ENCODE assay signal across 13 mouse cellular contexts in genomic region chr4:153679151-153679550, GRCm38 (mm10).
DNase-seq lines count a peak whose midpoint lies in the region; ATAC-seq and TF ChIP-seq lines count a peak whose summit lies in the region.
"Had no signal": no experiment of that assay in that cellular context is flagged by ENCODE, and none has a peak within 500 bp of the region (broad histone marks: within the 10 kb centered on the region; RNA-seq: fewer than 3 reads in every experiment).

No protein-coding gene starts in this region.

- H3K4me3 ChIP-seq in hindbrain, embryonic 11.5 days (ENCODE audit: low read depth, low read length), result no peak overlapping the region
- no peak overlapping the region for H3K4me3 ChIP-seq in hindbrain, embryonic 13.5 days
- H3K4me3 ChIP-seq in midbrain, embryonic 14.5 days (replicated peaks; ENCODE audit: low read depth, low read length), result no peak overlapping the region
- H3K4me3 ChIP-seq in midbrain, embryonic 15.5 days, result no peak overlapping the region
- H3K4me3 ChIP-seq in limb, embryonic 11.5 days (ENCODE audit: low read depth, low read length), result no peak overlapping the region
- H3K4me3 ChIP-seq in gastrocnemius, adult 2 months, result no peak overlapping the region
- H3K4me3 ChIP-seq: embryonic facial prominence, embryonic 13.5 days; limb, embryonic 12.5 days; midbrain, embryonic 12.5 days had no signal

- H3K9ac ChIP-seq in hindbrain, embryonic 11.5 days (ENCODE audit: low read depth, low read length), result no peak overlapping the region
- H3K9ac ChIP-seq in hindbrain, embryonic 13.5 days, result no peak overlapping the region
- no peak overlapping the region for H3K9ac ChIP-seq in midbrain, embryonic 14.5 days (replicated peaks; ENCODE audit: low read length)
- no peak overlapping the region for H3K9ac ChIP-seq in midbrain, embryonic 15.5 days
- no peak overlapping the region for H3K9ac ChIP-seq in limb, embryonic 11.5 days (ENCODE audit: low read length)
- H3K9ac ChIP-seq: embryonic facial prominence, embryonic 13.5 days; limb, embryonic 12.5 days; midbrain, embryonic 12.5 days had no signal

- H3K27ac ChIP-seq in hindbrain, embryonic 11.5 days (ENCODE audit: low read depth, low read length), result no peak overlapping the region
- H3K27ac ChIP-seq in hindbrain, embryonic 13.5 days, result no peak overlapping the region
- H3K27ac ChIP-seq in midbrain, embryonic 14.5 days (replicated peaks; ENCODE audit: low read depth, low read length), result no peak overlapping the region
- H3K27ac ChIP-seq in midbrain, embryonic 15.5 days, result no peak overlapping the region
- no peak overlapping the region for H3K27ac ChIP-seq in limb, embryonic 11.5 days (replicated peaks; ENCODE audit: low read depth, low read length)
- no peak overlapping the region for H3K27ac ChIP-seq in gastrocnemius, adult 2 months
- H3K27ac ChIP-seq: embryonic facial prominence, embryonic 13.5 days; limb, embryonic 12.5 days; midbrain, embryonic 12.5 days had no signal

- 30% methylated on average over 12 of the region's 12 CpGs for WGBS in hindbrain, embryonic 11.5 days
- WGBS in hindbrain, embryonic 13.5 days, result 32% methylated on average over 12 of the region's 12 CpGs
- WGBS in midbrain, embryonic 14.5 days, result 31% methylated on average over 12 of the region's 12 CpGs
- WGBS in midbrain, embryonic 15.5 days, result 37% methylated on average over 12 of the region's 12 CpGs
- 34% methylated on average over 12 of the region's 12 CpGs for WGBS in limb, embryonic 11.5 days

- intact Hi-C loops in gastrocnemius, adult 2 months (cut with DNase I), result no loop called here

- H3K4me1 ChIP-seq in hindbrain, embryonic 11.5 days (replicated peaks; ENCODE audit: control insufficient read depth, insufficient read depth, low read length), result no peaks in the 10 kb centered on the region
- 0 out of 2 replicates have a peak, but pooled peaks cover 5% of the 10 kb centered on the region for H3K4me1 ChIP-seq in hindbrain, embryonic 13.5 days (replicated peaks)
- no peaks in the 10 kb centered on the region for H3K4me1 ChIP-seq in midbrain, embryonic 14.5 days (ENCODE audit: control insufficient read depth, insufficient read depth, low read length)
- H3K4me1 ChIP-seq in midbrain, embryonic 15.5 days, result no peaks in the 10 kb centered on the region
- no peaks in the 10 kb centered on the region for H3K4me1 ChIP-seq in limb, embryonic 11.5 days (ENCODE audit: control insufficient read depth, insufficient read depth, low read length)
- H3K4me1 ChIP-seq: embryonic facial prominence, embryonic 13.5 days; limb, embryonic 12.5 days; midbrain, embryonic 12.5 days had no signal

- no peak for TF ChIP-seq CTCF in gastrocnemius, adult 2 months (IDR thresholded peaks at IDR 0.05)

- no peaks in the 10 kb centered on the region for H3K9me3 ChIP-seq in hindbrain, embryonic 11.5 days (ENCODE audit: control insufficient read depth, low read length)
- H3K9me3 ChIP-seq in hindbrain, embryonic 13.5 days, result no peaks in the 10 kb centered on the region
- no peaks in the 10 kb centered on the region for H3K9me3 ChIP-seq in midbrain, embryonic 14.5 days (ENCODE audit: control insufficient read depth, low read length)
- no peaks in the 10 kb centered on the region for H3K9me3 ChIP-seq in midbrain, embryonic 15.5 days
- H3K9me3 ChIP-seq in limb, embryonic 11.5 days (ENCODE audit: control insufficient read depth, low read length), result no peaks in the 10 kb centered on the region
- H3K9me3 ChIP-seq: embryonic facial prominence, embryonic 13.5 days; limb, embryonic 12.5 days; midbrain, embryonic 12.5 days had no signal

- no peak for ATAC-seq in hindbrain, embryonic 11.5 days (ENCODE audit: low FRiP score)
- ATAC-seq in hindbrain, embryonic 13.5 days (ENCODE audit: low FRiP score), result no peak
- ATAC-seq in midbrain, embryonic 14.5 days (ENCODE audit: low FRiP score, low TSS enrichment), result no peak
- ATAC-seq in midbrain, embryonic 15.5 days (replicated peaks), result no peak
- no peak for ATAC-seq in limb, embryonic 11.5 days (ENCODE audit: insufficient number of reproducible peaks, low FRiP score, low TSS enrichment, low read depth)
- ATAC-seq: intestine, postnatal 0 days had no signal

- H3K4me2 ChIP-seq in hindbrain, embryonic 11.5 days (replicated peaks; ENCODE audit: low read depth, low read length), result no peak overlapping the region
- H3K4me2 ChIP-seq in hindbrain, embryonic 13.5 days, result no peak overlapping the region
- no peak overlapping the region for H3K4me2 ChIP-seq in midbrain, embryonic 14.5 days (ENCODE audit: low read length)
- no peak overlapping the region for H3K4me2 ChIP-seq in midbrain, embryonic 15.5 days
- H3K4me2 ChIP-seq in limb, embryonic 11.5 days (ENCODE audit: low read depth, severe bottlenecking), result no peak overlapping the region
- H3K4me2 ChIP-seq: embryonic facial prominence, embryonic 13.5 days; limb, embryonic 12.5 days; midbrain, embryonic 12.5 days had no signal

- no peaks in the 10 kb centered on the region for H3K36me3 ChIP-seq in hindbrain, embryonic 11.5 days (ENCODE audit: control insufficient read depth, insufficient read depth, low read length)
- no peaks in the 10 kb centered on the region for H3K36me3 ChIP-seq in hindbrain, embryonic 13.5 days
- H3K36me3 ChIP-seq in midbrain, embryonic 14.5 days (ENCODE audit: control insufficient read depth, insufficient read depth, low read length), result no peaks in the 10 kb centered on the region
- H3K36me3 ChIP-seq in midbrain, embryonic 15.5 days (replicated peaks), result no peaks in the 10 kb centered on the region
- H3K36me3 ChIP-seq in limb, embryonic 11.5 days (ENCODE audit: control insufficient read depth, insufficient read depth, low read length), result no peaks in the 10 kb centered on the region
- H3K36me3 ChIP-seq: embryonic facial prominence, embryonic 13.5 days; limb, embryonic 12.5 days; midbrain, embryonic 12.5 days had no signal

- peak; percentile 74 for DNase-seq in hindbrain, embryonic 11.5 days (ENCODE audit: low spot score)
- DNase-seq in midbrain, embryonic 14.5 days, result peak; percentile 66
- peak; percentile 42 to 52 for DNase-seq in adrenal gland, postnatal 36 days
- peak; percentile 86 for DNase-seq in limb, embryonic 11.5 days (ENCODE audit: low spot score)
- no peak for DNase-seq in spleen, adult 18-20 months
- no peak for DNase-seq in gastrocnemius, adult 2 months
- DNase-seq: thymus, postnatal 14 days had no signal

- H3K27me3 ChIP-seq in hindbrain, embryonic 11.5 days (ENCODE audit: control insufficient read depth, insufficient read depth, low read length), result no peaks in the 10 kb centered on the region
- H3K27me3 ChIP-seq in hindbrain, embryonic 13.5 days, result peaks cover 8% of the 10 kb centered on the region; the same call in 1 of the 2 replicates
- no peaks in the 10 kb centered on the region for H3K27me3 ChIP-seq in midbrain, embryonic 14.5 days (ENCODE audit: control insufficient read depth, insufficient read depth, low read length)
- H3K27me3 ChIP-seq in midbrain, embryonic 15.5 days (replicated peaks), result no peaks in the 10 kb centered on the region
- H3K27me3 ChIP-seq in limb, embryonic 11.5 days (ENCODE audit: control insufficient read depth, insufficient read depth, low read length), result no peaks in the 10 kb centered on the region
- H3K27me3 ChIP-seq: embryonic facial prominence, embryonic 13.5 days; limb, embryonic 12.5 days had no signal

Comparison
In these comparisons a context has a peak if more than half of its experiments do, and no peak if none do; other contexts are left out.
1. DNase-seq: peak in hindbrain, embryonic 11.5 days (single experiment), midbrain, embryonic 14.5 days (single experiment), adrenal gland, postnatal 36 days (2 of 2) and limb, embryonic 11.5 days (single experiment); none in spleen, adult 18-20 months (0 of 2) and gastrocnemius, adult 2 months (single experiment).